Mouse (Mus musculus): ENCODE measurements around the gene Fam50a.

Gene Fam50a

DNA sequence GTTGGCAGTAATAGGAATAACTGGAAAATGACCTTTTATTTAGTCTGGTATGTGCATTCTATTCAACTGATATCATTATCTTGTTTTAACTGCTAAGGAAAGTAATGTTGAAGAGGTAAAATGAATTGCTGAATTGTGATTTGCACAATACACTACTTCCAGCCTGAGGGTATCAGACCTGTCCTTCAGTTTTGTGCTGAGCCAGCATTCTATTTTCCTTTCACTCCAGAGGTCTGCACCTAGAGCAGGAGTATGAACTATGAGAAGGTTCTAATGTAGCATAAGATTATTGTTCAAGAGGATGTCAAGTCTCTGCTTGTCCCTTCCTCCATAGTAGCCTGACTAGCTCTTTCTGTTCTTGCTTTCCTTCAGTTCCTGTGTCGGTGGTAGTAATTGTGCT, 14.5 kb upstream of the Fam50a start:
- TF ChIP-seq GATA4 (IDR thresholded peaks at IDR 0.05; ENCODE audit: insufficient replicate concordance, low read length) = no peak

DNA sequence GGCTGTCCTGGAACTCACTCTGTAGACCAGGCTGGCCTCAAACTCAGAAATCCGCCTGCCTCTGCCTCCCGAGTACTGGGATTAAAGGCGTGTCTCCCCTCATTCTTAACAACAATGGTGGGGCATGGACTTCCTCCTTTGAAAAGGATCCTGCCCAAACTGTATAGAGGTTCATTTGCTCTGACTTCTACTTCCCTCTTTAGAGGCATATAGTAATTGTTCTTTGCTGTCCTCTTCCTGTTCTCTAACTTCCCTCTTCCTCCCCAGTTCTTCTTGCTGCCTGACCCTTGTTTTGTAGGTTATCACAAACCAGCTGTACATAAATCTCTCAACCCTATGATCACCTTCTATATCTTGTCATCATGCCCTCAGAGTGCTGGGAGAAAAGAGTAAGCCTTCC, 13.1 kb upstream of the Fam50a start:
- no peak for TF ChIP-seq GATA4 (IDR thresholded peaks at IDR 0.05; ENCODE audit: insufficient replicate concordance, low read length)

- no peak for TF ChIP-seq GATA4 (IDR thresholded peaks at IDR 0.05; ENCODE audit: insufficient replicate concordance, low read length)
Measured at GRCm38 (mm10) chrX:74304867-74305700, 7.7 kb upstream of the Fam50a start, which contains the start of gene Gdi1. Gene Gdi1, plus strand, starts transcription at chrX:74304998.

GRCm38 (mm10) chrX:74328725-74329161, 15.9 kb downstream of the Fam50a start, which contains the start of gene Plxna3:
Gene Plxna3, plus strand, starts transcription at chrX:74329066.
- no peak for TF ChIP-seq GATA4 (IDR thresholded peaks at IDR 0.05; ENCODE audit: insufficient replicate concordance, low read length)

- TF ChIP-seq GATA4 (IDR thresholded peaks at IDR 0.05; ENCODE audit: insufficient replicate concordance, low read length) = no peak
Measured at GRCm38 (mm10) chrX:74329215-74329671, 16.4 kb downstream of the Fam50a start.

GRCm38 (mm10) chrX:74330166-74330930, 17.5 kb downstream of the Fam50a start:
- TF ChIP-seq GATA4 (IDR thresholded peaks at IDR 0.05; ENCODE audit: insufficient replicate concordance, low read length) = no peak

GRCm38 (mm10) chrX:74352645-74353466, 40.0 kb downstream of the Fam50a start:
- TF ChIP-seq GATA4 (IDR thresholded peaks at IDR 0.05; ENCODE audit: insufficient replicate concordance, low read length) = no peak

DNA sequence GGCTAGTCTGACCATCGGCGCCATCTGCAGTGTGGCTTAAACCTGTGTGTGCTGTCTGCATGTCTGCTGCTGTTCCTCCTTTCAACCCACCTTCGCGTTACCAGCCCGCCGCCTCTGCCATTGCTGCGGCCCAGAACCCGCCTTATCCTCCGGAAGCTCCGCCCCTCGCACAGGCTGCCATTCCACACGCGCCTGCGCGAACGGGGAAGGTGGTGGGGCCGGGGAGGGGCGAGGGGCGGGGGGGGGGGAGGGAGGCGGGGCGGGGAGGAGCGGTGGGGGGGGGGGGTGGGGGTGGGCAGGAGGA, 40.6 kb downstream of the Fam50a start, which contains the start of gene Lage3:
Gene Lage3 (minus strand): TSS at position 152 of the 304 bp plus-strand sequence.
- no peak for TF ChIP-seq GATA4 (IDR thresholded peaks at IDR 0.05; ENCODE audit: insufficient replicate concordance, low read length)

- no peak for TF ChIP-seq GATA4 (IDR thresholded peaks at IDR 0.05; ENCODE audit: insufficient replicate concordance, low read length)
Measured at GRCm38 (mm10) chrX:74359171-74359570, 46.3 kb downstream of the Fam50a start.

DNA sequence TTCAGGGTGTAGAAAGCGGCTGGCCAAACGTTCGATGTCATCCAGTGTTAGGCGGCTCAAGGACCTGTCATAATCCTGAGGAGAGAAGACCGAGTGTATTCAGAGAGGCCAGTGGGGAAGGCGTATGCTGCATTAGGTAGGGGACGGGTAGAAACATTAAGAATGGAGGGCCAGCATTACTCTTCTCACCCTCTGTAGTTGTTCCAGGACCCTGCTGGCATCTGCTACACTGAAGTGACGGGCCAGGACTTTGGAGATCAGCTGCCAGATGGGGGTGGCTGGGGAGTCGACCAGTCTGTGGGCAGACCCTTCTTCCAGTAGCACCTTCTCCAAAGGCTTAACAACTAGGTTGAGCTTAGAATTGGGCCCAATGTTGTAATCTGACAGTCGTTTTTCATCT, 54.7 kb downstream of the Fam50a start:
- TF ChIP-seq GATA4 (IDR thresholded peaks at IDR 0.05; ENCODE audit: insufficient replicate concordance, low read length) = no peak

GRCm38 (mm10) chrX:74368209-74368909, 55.5 kb downstream of the Fam50a start:
- TF ChIP-seq GATA4 (IDR thresholded peaks at IDR 0.05; ENCODE audit: insufficient replicate concordance, low read length) = no peak
